Mouse (Mus musculus): Measurements from ENCODE around the gene Gk2. TPM values are rescaled to one million over a fixed set of nuclear protein-coding genes. Genes with fewer than 3 reads are reported as not detected.

The Gk2 gene
- polyA plus RNA-seq (2014; fragmentation: Nextera tagmentation; extraction: Ambion mirVana), result not detected in 2 replicates

- DNase-seq, result no peak
- H3K27ac ChIP-seq (ENCODE audit: low read depth), result no peak within 1 kb of the TSS
- ATAC-seq (ENCODE audit: insufficient read depth), result no peak
- no peak for TF ChIP-seq CTCF (IDR thresholded peaks at IDR 0.05; ENCODE audit: low read depth)
- no peak within 1 kb of the TSS for H3K4me3 ChIP-seq (ENCODE audit: low read depth, low read length)
- no peaks in the 10 kb centered on the region for H3K27me3 ChIP-seq (ENCODE audit: insufficient read depth, low read length)
- no peak within 1 kb of the TSS for H3K9ac ChIP-seq
- WGBS, result 88% methylated on average over 10 of the region's 10 CpGs
- no peak within 1 kb of the TSS for H3K4me2 ChIP-seq
- H3K9me3 ChIP-seq (ENCODE audit: low read depth, low read length), result no peaks in the 10 kb centered on the region
- no peaks in the 10 kb centered on the region for H3K4me1 ChIP-seq (ENCODE audit: insufficient read depth)
- no peaks in the 10 kb centered on the region for H3K36me3 ChIP-seq (ENCODE audit: insufficient read depth)
Measured at GRCm38 (mm10) chr5:97456816-97457215, at the start of gene Gk2. Gene Gk2, minus strand, starts transcription at chr5:97457021.

GRCm38 (mm10) chr5:97498041-97498440 lies 41.2 kb upstream of the Gk2 start:
- Histone ChIP-seq H3K4me1 (ENCODE audit: insufficient read depth) (no peaks in the 10 kb centered on the region), H3K4me2 (no peak overlapping the region), H3K4me3 (ENCODE audit: low read depth, low read length) (no peak overlapping the region), H3K27ac (ENCODE audit: low read depth) (no peak overlapping the region), H3K27me3 (ENCODE audit: insufficient read depth, low read length) (no peaks in the 10 kb centered on the region), H3K36me3 (ENCODE audit: insufficient read depth) (no peaks in the 10 kb centered on the region), H3K9ac (no peak overlapping the region), H3K9me3 (ENCODE audit: low read depth, low read length) (no peaks in the 10 kb centered on the region)
- no peak for ATAC-seq (ENCODE audit: insufficient read depth)
- no peak for DNase-seq
- no peak for TF ChIP-seq CTCF (IDR thresholded peaks at IDR 0.05; ENCODE audit: low read depth)

- no peaks in the 10 kb centered on the region for H3K9me3 ChIP-seq (ENCODE audit: low read depth, low read length)
- no peaks in the 10 kb centered on the region for H3K36me3 ChIP-seq (ENCODE audit: insufficient read depth)
- no peaks in the 10 kb centered on the region for H3K4me1 ChIP-seq (ENCODE audit: insufficient read depth)
- H3K4me3 ChIP-seq (ENCODE audit: low read depth, low read length), result no peak overlapping the region
- no peak for TF ChIP-seq CTCF (IDR thresholded peaks at IDR 0.05; ENCODE audit: low read depth)
- H3K27ac ChIP-seq (ENCODE audit: low read depth), result no peak overlapping the region
- 55% methylated on average over 5 of the region's 5 CpGs for WGBS
- H3K4me2 ChIP-seq, result no peak overlapping the region
- no peak for ATAC-seq (ENCODE audit: insufficient read depth)
- H3K9ac ChIP-seq, result no peak overlapping the region
- peak; percentile 2 for DNase-seq
- H3K27me3 ChIP-seq (ENCODE audit: insufficient read depth, low read length), result no peaks in the 10 kb centered on the region
Measured at GRCm38 (mm10) chr5:97495488-97496092, 38.8 kb upstream of the Gk2 start.

- no peaks in the 10 kb centered on the region for H3K27me3 ChIP-seq (ENCODE audit: insufficient read depth, low read length)
- no peak overlapping the region for H3K4me2 ChIP-seq
- ATAC-seq (ENCODE audit: insufficient read depth) (peak; percentile 65; the same call in 1 of the 2 replicates), DNase-seq (peak; percentile 75)
- no peaks in the 10 kb centered on the region for H3K4me1 ChIP-seq (ENCODE audit: insufficient read depth)
- H3K27ac ChIP-seq (ENCODE audit: low read depth), result no peak overlapping the region
- no peak for TF ChIP-seq CTCF (IDR thresholded peaks at IDR 0.05; ENCODE audit: low read depth)
- no peak overlapping the region for H3K9ac ChIP-seq
- H3K4me3 ChIP-seq (ENCODE audit: low read depth, low read length), result no peak overlapping the region
- no peaks in the 10 kb centered on the region for H3K9me3 ChIP-seq (ENCODE audit: low read depth, low read length)
- H3K36me3 ChIP-seq (ENCODE audit: insufficient read depth), result no peaks in the 10 kb centered on the region
- WGBS, result 53% methylated on average over 5 of the region's 5 CpGs
Measured at GRCm38 (mm10) chr5:97493421-97493820, 36.6 kb upstream of the Gk2 start.

- Histone ChIP-seq H3K4me3 (ENCODE audit: low read depth, low read length) (no peak overlapping the region), H3K36me3 (ENCODE audit: insufficient read depth) (no peaks in the 10 kb centered on the region), H3K4me2 (no peak overlapping the region), H3K9ac (no peak overlapping the region), H3K9me3 (ENCODE audit: low read depth, low read length) (no peaks in the 10 kb centered on the region), H3K27me3 (ENCODE audit: insufficient read depth, low read length) (no peaks in the 10 kb centered on the region), H3K27ac (ENCODE audit: low read depth) (no peak overlapping the region), H3K4me1 (ENCODE audit: insufficient read depth) (no peaks in the 10 kb centered on the region)
- TF ChIP-seq CTCF (IDR thresholded peaks at IDR 0.05; ENCODE audit: low read depth), result no peak
- ATAC-seq (ENCODE audit: insufficient read depth), result peak; percentile 65; the same call in 1 of the 2 replicates
- DNase-seq, result peak; percentile 80
- WGBS, result 46% methylated on average over 5 of the region's 5 CpGs
Measured at GRCm38 (mm10) chr5:97486141-97486540, 29.3 kb upstream of the Gk2 start.

- WGBS, result 67% methylated on average over 1 of the region's 1 CpGs
Measured at GRCm38 (mm10) chr5:97479991-97480390, 23.2 kb upstream of the Gk2 start.

GRCm38 (mm10) chr5:97467246-97467645 lies 10.4 kb upstream of the Gk2 start:
- Histone ChIP-seq H3K4me2 (no peak overlapping the region), H3K9me3 (ENCODE audit: low read depth, low read length) (no peaks in the 10 kb centered on the region), H3K27ac (ENCODE audit: low read depth) (no peak overlapping the region), H3K4me1 (ENCODE audit: insufficient read depth) (no peaks in the 10 kb centered on the region), H3K27me3 (ENCODE audit: insufficient read depth, low read length) (no peaks in the 10 kb centered on the region), H3K9ac (no peak overlapping the region), H3K36me3 (ENCODE audit: insufficient read depth) (no peaks in the 10 kb centered on the region), H3K4me3 (ENCODE audit: low read depth, low read length) (no peak overlapping the region)
- 92% methylated on average over 7 of the region's 7 CpGs for WGBS
- DNase-seq (no peak), ATAC-seq (ENCODE audit: insufficient read depth) (no peak)
- TF ChIP-seq CTCF (IDR thresholded peaks at IDR 0.05; ENCODE audit: low read depth), result no peak

More at GRCm38 (mm10) chr5:97479991-97480390, 23.2 kb upstream of the Gk2 start:
- no peak overlapping the region for H3K27ac ChIP-seq (ENCODE audit: low read depth)
- H3K4me1 ChIP-seq (ENCODE audit: insufficient read depth), result no peaks in the 10 kb centered on the region
- ATAC-seq (ENCODE audit: insufficient read depth) (no peak), DNase-seq (no peak)
- H3K36me3 ChIP-seq (ENCODE audit: insufficient read depth), result no peaks in the 10 kb centered on the region
- H3K9me3 ChIP-seq (ENCODE audit: low read depth, low read length), result no peaks in the 10 kb centered on the region
- TF ChIP-seq CTCF (IDR thresholded peaks at IDR 0.05; ENCODE audit: low read depth), result no peak
- H3K4me3 ChIP-seq (ENCODE audit: low read depth, low read length), result no peak overlapping the region
- H3K27me3 ChIP-seq (ENCODE audit: insufficient read depth, low read length), result no peaks in the 10 kb centered on the region
- H3K4me2 ChIP-seq, result no peak overlapping the region
- no peak overlapping the region for H3K9ac ChIP-seq
